Mouse (Mus musculus): ENCODE data around the gene Hspb7. TPM values are rescaled to one million over a fixed set of nuclear protein-coding genes. Genes with fewer than 3 reads are reported as not detected.

The Hspb7 gene
- total and polyA plus RNA-seq, 3 experiments, result 1,028 to 1,498 (median 1,066) TPM

DNA sequence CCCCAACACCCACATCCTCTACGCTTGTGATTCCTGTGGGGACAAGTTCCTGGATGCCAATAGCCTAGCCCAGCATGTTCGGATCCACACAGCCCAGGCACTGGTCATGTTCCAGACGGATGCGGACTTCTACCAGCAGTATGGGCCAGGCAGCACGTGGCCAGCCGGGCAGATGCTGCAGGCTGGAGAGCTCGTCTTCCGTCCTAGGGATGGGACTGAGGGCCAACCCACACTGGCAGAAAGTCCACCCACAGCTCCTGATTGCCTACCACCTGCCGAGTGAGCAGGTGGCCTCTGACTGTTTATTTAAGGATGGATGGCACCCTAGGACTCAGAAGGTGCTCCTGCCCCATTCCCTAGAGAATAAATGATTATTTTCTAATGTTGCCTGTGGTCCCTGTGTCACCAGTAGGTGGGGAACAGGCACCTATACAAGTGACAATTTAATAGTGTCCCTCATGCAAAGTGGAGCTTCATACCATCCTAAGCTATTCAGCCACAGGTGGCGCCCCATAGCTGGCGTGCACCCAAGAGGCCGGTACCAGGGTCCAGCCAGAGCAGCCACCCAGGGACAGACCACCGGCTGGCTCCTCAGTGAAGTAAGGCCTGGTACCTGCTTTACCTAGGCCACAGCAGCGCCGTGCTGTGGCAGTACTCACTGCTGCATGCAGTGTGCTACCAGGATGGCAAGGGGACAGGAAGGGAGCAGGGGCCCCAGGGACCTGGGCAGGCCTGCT lies 46.4 kb downstream of the Hspb7 start:
- H3K27ac ChIP-seq, result no peak overlapping the region
- H3K27me3 ChIP-seq (ENCODE audit: control insufficient read depth, insufficient read depth, low read length), result no peaks in the 10 kb centered on the region
- peak; percentile 34 for TF ChIP-seq CTCF (IDR thresholded peaks at IDR 0.05)
- TF ChIP-seq EP300 (IDR thresholded peaks at IDR 0.05; ENCODE audit: insufficient read depth, low read depth, low read length), result no peak
- WGBS, result 84% methylated on average over 15 of the region's 15 CpGs
- intact Hi-C loops (cut with DNase I), result no loop called here
- no peak overlapping the region for H3K4me3 ChIP-seq
- no peak overlapping the region for H3K9ac ChIP-seq (ENCODE audit: low read depth, low read length)
- no peaks in the 10 kb centered on the region for H3K4me1 ChIP-seq (ENCODE audit: control insufficient read depth, insufficient read depth, low read length)
- no peak for DNase-seq
- H3K79me2 ChIP-seq (replicated peaks; ENCODE audit: control insufficient read depth, insufficient read depth, low read length), result no peaks in the 10 kb centered on the region; the same call in 1 of the 2 replicates
- no peaks in the 10 kb centered on the region for H3K36me3 ChIP-seq (ENCODE audit: control insufficient read depth, insufficient read depth, low read length)

DNA sequence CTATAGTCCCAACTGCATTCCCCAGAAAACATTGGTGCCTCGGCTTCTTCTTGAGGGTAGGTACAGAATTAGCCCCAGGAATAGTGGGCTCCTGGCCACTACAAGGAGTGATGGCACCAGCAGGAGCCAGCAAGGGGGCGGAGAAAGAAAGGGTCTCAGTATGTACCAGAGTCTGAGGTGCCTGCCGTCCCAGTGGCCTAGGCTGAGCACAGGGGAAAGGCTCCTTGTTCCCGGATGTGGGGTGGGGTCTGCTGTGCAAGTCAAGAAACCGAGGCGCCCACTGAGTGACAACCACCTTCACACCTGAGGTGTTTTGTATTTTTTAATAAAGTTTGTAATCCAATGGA lies 47.0 kb downstream of the Hspb7 start:
- H3K36me3 ChIP-seq (ENCODE audit: control insufficient read depth, insufficient read depth, low read length), result no peaks in the 10 kb centered on the region
- DNase-seq, result no peak
- intact Hi-C loops (cut with DNase I), result no loop called here
- H3K9ac ChIP-seq (ENCODE audit: low read depth, low read length), result no peak overlapping the region
- H3K4me1 ChIP-seq (ENCODE audit: control insufficient read depth, insufficient read depth, low read length), result no peaks in the 10 kb centered on the region
- H3K79me2 ChIP-seq (replicated peaks; ENCODE audit: control insufficient read depth, insufficient read depth, low read length), result no peaks in the 10 kb centered on the region
- H3K4me3 ChIP-seq, result no peak overlapping the region
- H3K27ac ChIP-seq, result no peak overlapping the region
- no peaks in the 10 kb centered on the region for H3K27me3 ChIP-seq (ENCODE audit: control insufficient read depth, insufficient read depth, low read length)
- no peak for TF ChIP-seq EP300 (IDR thresholded peaks at IDR 0.05; ENCODE audit: insufficient read depth, low read depth, low read length)
- TF ChIP-seq CTCF (IDR thresholded peaks at IDR 0.05), result 0 out of 2 replicates have a peak, but pooled peaks have one; percentile 1
- 77% methylated on average over 6 of the region's 6 CpGs for WGBS

DNA sequence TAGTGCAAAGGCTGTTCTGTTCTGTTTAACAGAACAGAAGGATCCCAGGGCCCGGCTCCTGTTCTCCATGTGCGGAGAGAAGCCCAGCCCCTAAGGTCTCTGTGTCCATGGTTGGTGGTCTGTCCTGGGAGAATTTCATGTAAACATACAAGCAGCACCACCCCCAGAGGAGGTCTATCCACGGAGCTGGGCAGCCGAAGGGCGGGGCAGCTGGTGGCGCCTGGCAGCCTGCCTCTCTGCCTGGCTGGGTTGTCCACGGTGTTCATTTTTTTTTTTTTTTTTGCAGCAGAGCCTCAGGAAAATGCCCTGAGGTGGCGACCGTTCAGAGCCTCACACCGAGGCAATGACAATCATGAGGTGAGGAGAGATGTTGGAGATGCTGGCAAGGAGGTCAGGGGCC lies 48.0 kb downstream of the Hspb7 start:
- Histone ChIP-seq H3K27me3 (ENCODE audit: control insufficient read depth, insufficient read depth, low read length) (no peaks in the 10 kb centered on the region), H3K9ac (ENCODE audit: low read depth, low read length) (no peak overlapping the region), H3K27ac (no peak overlapping the region), H3K4me3 (no peak overlapping the region), H3K36me3 (ENCODE audit: control insufficient read depth, insufficient read depth, low read length) (no peaks in the 10 kb centered on the region), H3K4me1 (ENCODE audit: control insufficient read depth, insufficient read depth, low read length) (no peaks in the 10 kb centered on the region), H3K79me2 (replicated peaks; ENCODE audit: control insufficient read depth, insufficient read depth, low read length) (no peaks in the 10 kb centered on the region)
- WGBS, result 43% methylated on average over 10 of the region's 10 CpGs
- intact Hi-C loops (cut with DNase I), result no loop called here
- TF ChIP-seq CTCF (IDR thresholded peaks at IDR 0.05) (no peak), POLR2A (IDR thresholded peaks at IDR 0.05; ENCODE audit: insufficient read depth, low read depth, low read length) (no peak), EP300 (IDR thresholded peaks at IDR 0.05; ENCODE audit: insufficient read depth, low read depth, low read length) (no peak)
- no peak for DNase-seq

DNA sequence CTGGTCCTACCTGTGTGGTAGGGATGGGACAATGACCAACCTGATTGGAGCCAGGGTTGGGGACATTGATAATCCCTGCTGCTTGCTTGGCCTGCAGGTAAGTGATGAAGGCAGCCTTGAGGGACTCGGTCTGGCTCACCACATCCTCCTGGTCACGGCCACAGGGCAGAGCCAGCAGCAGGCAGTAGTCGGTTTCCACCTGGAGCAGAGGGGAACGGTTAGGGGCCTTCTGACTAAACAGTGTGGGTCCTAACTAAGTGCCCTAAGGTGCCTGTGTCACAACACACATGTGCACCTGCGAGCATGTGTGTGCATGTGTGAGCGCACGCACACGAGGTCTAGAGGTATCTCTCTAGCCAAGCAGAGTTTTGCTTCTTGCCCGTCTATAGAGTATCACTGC lies 48.8 kb downstream of the Hspb7 start:
- intact Hi-C loops (cut with DNase I), result no loop called here
- TF ChIP-seq EP300 (IDR thresholded peaks at IDR 0.05; ENCODE audit: insufficient read depth, low read depth, low read length) (no peak), POLR2A (IDR thresholded peaks at IDR 0.05; ENCODE audit: insufficient read depth, low read depth, low read length) (no peak), CTCF (IDR thresholded peaks at IDR 0.05) (no peak)
- no peak overlapping the region for H3K9ac ChIP-seq (ENCODE audit: low read depth, low read length)
- no peak for DNase-seq
- WGBS, result 91% methylated on average over 9 of the region's 9 CpGs
- H3K36me3 ChIP-seq (ENCODE audit: control insufficient read depth, insufficient read depth, low read length), result no peaks in the 10 kb centered on the region
- H3K4me1 ChIP-seq (ENCODE audit: control insufficient read depth, insufficient read depth, low read length), result no peaks in the 10 kb centered on the region
- no peaks in the 10 kb centered on the region for H3K79me2 ChIP-seq (replicated peaks; ENCODE audit: control insufficient read depth, insufficient read depth, low read length)
- no peak overlapping the region for H3K27ac ChIP-seq
- no peaks in the 10 kb centered on the region for H3K27me3 ChIP-seq (ENCODE audit: control insufficient read depth, insufficient read depth, low read length)
- H3K4me3 ChIP-seq, result no peak overlapping the region

DNA sequence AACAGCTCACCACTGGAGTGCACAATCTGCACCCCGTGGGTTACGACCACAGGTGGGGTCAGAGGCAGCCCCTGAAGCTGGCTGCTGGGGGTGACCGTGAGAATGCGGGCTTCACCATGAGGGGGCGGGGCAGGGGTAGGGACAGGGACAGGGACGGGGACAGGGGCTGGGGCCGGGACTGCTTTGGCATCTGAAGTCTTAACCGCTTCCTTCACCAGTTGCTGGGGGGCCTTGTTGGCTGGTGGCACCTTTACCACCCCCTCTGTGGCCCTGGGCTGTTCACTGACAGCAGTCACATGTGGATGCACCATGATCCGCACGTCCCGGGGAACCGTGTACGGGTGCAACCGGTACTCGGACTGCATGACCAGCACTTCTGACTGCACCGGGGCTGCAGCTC lies 50.9 kb downstream of the Hspb7 start:
- intact Hi-C loops (cut with DNase I), result no loop called here
- Histone ChIP-seq H3K4me1 (ENCODE audit: control insufficient read depth, insufficient read depth, low read length) (no peaks in the 10 kb centered on the region), H3K4me3 (no peak overlapping the region), H3K9ac (ENCODE audit: low read depth, low read length) (no peak overlapping the region), H3K27me3 (ENCODE audit: control insufficient read depth, insufficient read depth, low read length) (no peaks in the 10 kb centered on the region), H3K36me3 (ENCODE audit: control insufficient read depth, insufficient read depth, low read length) (no peaks in the 10 kb centered on the region), H3K79me2 (replicated peaks; ENCODE audit: control insufficient read depth, insufficient read depth, low read length) (no peaks in the 10 kb centered on the region), H3K27ac (no peak overlapping the region)
- over 99% methylated on average over 16 of the region's 16 CpGs for WGBS
- TF ChIP-seq CTCF (IDR thresholded peaks at IDR 0.05), result no peak
- TF ChIP-seq EP300 (IDR thresholded peaks at IDR 0.05; ENCODE audit: insufficient read depth, low read depth, low read length), result no peak
- TF ChIP-seq POLR2A (IDR thresholded peaks at IDR 0.05; ENCODE audit: insufficient read depth, low read depth, low read length), result no peak
- no peak for DNase-seq

DNA sequence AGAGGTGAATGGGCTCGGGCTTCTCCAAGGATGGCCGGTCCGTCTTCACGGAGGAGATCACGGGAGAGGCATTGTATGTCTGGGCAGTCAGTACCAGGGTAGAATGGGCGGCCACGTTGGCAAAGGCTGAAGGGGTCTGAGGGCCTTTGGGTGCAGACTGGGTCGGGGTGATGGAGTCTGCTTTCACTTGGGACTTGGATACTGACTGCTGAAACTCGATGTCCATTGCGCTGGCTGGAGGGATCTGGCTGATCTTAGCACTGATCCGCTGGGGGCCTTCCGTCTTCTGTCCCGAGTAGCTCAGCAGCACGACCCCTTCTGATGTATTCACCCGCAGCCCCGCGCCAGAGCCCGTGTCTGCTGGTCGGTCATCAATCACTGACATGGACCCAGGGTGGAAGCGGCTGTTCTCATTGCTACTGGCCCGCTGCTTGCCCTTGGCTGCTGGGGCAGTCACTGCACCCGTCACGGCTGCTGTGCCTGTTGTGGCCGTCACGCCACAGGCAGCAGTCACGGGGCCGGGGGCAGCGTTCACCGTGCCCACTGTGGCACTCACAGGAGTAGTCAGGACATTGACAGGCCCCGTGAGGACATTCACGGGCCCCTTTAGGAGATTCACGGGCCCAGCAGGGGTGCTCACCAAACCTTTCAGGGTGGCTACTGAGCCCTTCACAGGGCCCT lies 52.2 kb downstream of the Hspb7 start:
- Histone ChIP-seq H3K27ac (no peak overlapping the region), H3K4me3 (no peak overlapping the region), H3K4me1 (ENCODE audit: control insufficient read depth, insufficient read depth, low read length) (no peaks in the 10 kb centered on the region), H3K79me2 (replicated peaks; ENCODE audit: control insufficient read depth, insufficient read depth, low read length) (no peaks in the 10 kb centered on the region), H3K9ac (ENCODE audit: low read depth, low read length) (no peak overlapping the region), H3K36me3 (ENCODE audit: control insufficient read depth, insufficient read depth, low read length) (no peaks in the 10 kb centered on the region), H3K27me3 (ENCODE audit: control insufficient read depth, insufficient read depth, low read length) (no peaks in the 10 kb centered on the region)
- intact Hi-C loops (cut with DNase I), result no loop called here
- no peak for DNase-seq
- WGBS, result 91% methylated on average over 32 of the region's 32 CpGs
- TF ChIP-seq EP300 (IDR thresholded peaks at IDR 0.05; ENCODE audit: insufficient read depth, low read depth, low read length) (no peak), CTCF (IDR thresholded peaks at IDR 0.05) (no peak), POLR2A (IDR thresholded peaks at IDR 0.05; ENCODE audit: insufficient read depth, low read depth, low read length) (no peak)

All from heart, adult 2 months (tissue).